Mouse (Mus musculus): ENCODE measurements around the gene Hdhd5. TPM values are rescaled to one million over a fixed set of nuclear protein-coding genes. Genes with fewer than 3 reads are reported as not detected.
A peak's percentile ranks its signal among the peaks of the same experiment; 100 is the strongest.

Gene Hdhd5
- total RNA-seq, 2 experiments from 2014 or later, result 21.2 to 21.4 TPM

DNA sequence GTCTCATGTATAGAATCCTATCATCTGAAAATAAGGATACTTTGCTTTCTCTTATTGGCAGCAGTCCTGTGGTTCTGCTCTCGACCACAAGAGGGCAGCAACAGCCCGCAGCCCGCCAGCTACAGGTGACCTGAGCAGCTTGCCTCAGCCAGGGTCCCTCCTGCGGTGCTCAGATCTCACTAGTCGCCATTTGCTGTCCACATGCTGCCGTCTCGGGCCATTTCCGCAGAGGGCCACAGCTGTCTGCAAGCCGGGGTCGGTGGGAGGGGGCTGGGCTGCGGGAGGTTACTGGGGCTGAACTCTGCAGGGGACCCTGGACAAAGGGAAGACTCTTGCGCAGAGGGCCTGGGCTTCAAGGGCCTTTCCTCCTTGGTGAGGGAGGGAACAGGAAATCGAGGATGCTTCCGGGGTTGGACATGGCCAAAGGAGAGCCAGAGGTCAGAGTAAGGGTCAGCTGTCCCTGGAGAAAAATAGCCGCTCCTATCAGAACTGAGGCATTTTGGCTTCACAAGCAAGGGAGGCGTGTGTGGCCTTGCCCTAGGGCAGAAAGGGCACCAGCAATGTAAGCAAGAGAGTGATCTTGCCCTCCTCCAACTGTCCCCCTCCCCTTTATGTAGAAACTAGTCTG, 8.1 kb upstream of the Hdhd5 start:
- intact Hi-C loops (cut with DNase I), result loop anchor here (1.0 to 10.0 kb wide), 5 partner anchors 63 to 286 kb away; partner anchors contain the start of genes Atp6v1e1 and Cecr2
- peak; percentile 86 to 88 for DNase-seq

- intact Hi-C loops (cut with DNase I), result loop anchor here (5.0 to 10.0 kb wide), 2 partner anchors 66 to 288 kb away; partner anchors contain the start of gene Atp6v1e1
Observed at GRCm38 (mm10) chr6:120536337-120536736, 5.2 kb upstream of the Hdhd5 start.

GRCm38 (mm10) chr6:120532594-120532993, 1.5 kb upstream of the Hdhd5 start:
- DNase-seq, result no peak
- intact Hi-C loops (cut with DNase I), result loop anchor here (10.0 kb wide), 1 partner anchor 292 kb away; the partner anchor contains the start of gene Atp6v1e1

More at GRCm38 (mm10) chr6:120536337-120536736, 5.2 kb upstream of the Hdhd5 start:
- no peak for DNase-seq

GRCm38 (mm10) chr6:120529123-120529522, 2.0 kb downstream of the Hdhd5 start:
- intact Hi-C loops (cut with DNase I), result no loop called here
- DNase-seq, result no peak

DNA sequence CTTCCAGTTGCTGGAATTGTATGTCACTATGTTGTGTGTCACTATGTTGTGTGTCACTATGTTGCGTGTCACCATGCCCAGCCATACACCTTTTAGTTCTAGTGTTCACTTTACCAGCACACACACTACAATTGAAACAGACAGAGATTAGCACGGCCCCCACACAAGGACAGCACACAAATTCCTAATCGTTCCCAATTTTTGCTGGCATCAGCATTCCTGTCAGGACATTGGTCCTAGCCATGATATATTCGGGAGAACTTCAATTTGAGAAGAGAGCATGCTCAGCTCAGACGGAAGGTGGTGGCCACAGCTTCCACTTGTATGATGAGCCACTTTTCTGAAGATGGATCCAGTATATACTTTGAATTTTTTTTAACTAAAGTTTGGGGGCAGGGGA, 6.3 kb downstream of the Hdhd5 start:
- intact Hi-C loops (cut with DNase I), result no loop called here
- DNase-seq, result no peak

GRCm38 (mm10) chr6:120519647-120520046, 11.5 kb downstream of the Hdhd5 start:
- intact Hi-C loops (cut with DNase I), result no loop called here

GRCm38 (mm10) chr6:120517311-120517710, 13.8 kb downstream of the Hdhd5 start:
- no peak for DNase-seq
- intact Hi-C loops (cut with DNase I), result no loop called here

More at GRCm38 (mm10) chr6:120519647-120520046, 11.5 kb downstream of the Hdhd5 start:
- DNase-seq, result no peak

- DNase-seq, result no peak
- intact Hi-C loops (cut with DNase I), result no loop called here
Observed at GRCm38 (mm10) chr6:120516879-120517278, 14.2 kb downstream of the Hdhd5 start.

- DNase-seq, result no peak
- intact Hi-C loops (cut with DNase I), result no loop called here
Observed at GRCm38 (mm10) chr6:120516422-120516821, 14.7 kb downstream of the Hdhd5 start.

DNA sequence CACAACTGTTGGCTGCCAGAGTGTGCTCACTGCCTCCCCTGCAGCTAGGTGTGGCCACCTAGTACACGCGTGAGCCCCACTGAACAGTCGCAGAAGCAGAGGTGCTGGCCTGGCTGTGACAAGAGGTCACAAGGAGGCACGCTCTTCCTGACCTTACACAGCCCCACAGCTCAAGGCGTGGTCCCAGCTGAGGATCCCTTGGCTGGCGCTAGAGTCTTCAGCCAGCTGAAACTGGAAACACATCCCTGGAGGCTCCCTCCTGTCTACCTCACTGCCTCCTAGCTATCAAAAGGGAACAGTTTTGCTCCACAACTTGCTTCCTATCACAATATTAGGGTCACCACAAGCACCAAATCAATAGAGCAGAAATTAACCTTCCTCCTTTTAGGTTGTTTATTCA, 19.9 kb downstream of the Hdhd5 start:
- no peak for DNase-seq
- intact Hi-C loops (cut with DNase I), result no loop called here

- no peak for DNase-seq
- intact Hi-C loops (cut with DNase I), result no loop called here
Observed at GRCm38 (mm10) chr6:120510425-120510824, 20.7 kb downstream of the Hdhd5 start.

GRCm38 (mm10) chr6:120509975-120510374, 21.1 kb downstream of the Hdhd5 start:
- no peak for DNase-seq
- intact Hi-C loops (cut with DNase I), result no loop called here

DNA sequence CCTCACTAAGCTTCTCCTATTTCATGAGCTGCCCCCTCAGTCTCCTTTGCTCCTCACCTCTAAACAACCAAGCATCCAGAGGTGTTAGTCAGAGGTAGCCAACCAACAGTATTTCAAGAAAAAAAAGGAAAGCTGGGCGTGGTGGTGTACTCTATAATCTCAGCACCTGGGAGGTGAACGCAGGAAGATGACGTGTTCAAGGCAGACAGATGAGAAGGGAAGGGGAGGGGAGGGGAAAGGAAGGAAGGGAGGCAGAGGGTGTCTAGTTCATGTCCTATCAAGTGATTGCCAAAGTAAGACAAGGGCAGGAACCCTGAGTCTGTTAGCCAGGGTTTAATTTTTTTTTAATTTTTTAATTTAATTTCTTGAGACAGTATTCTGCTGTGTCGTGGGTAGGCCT, 22.5 kb downstream of the Hdhd5 start:
- intact Hi-C loops (cut with DNase I), result no loop called here
- DNase-seq, result no peak

GRCm38 (mm10) chr6:120505531-120505930, 25.6 kb downstream of the Hdhd5 start:
- intact Hi-C loops (cut with DNase I), result no loop called here
- DNase-seq, result no peak

- DNase-seq, result no peak
- intact Hi-C loops (cut with DNase I), result no loop called here
Observed at GRCm38 (mm10) chr6:120504051-120504450, 27.1 kb downstream of the Hdhd5 start.

DNA sequence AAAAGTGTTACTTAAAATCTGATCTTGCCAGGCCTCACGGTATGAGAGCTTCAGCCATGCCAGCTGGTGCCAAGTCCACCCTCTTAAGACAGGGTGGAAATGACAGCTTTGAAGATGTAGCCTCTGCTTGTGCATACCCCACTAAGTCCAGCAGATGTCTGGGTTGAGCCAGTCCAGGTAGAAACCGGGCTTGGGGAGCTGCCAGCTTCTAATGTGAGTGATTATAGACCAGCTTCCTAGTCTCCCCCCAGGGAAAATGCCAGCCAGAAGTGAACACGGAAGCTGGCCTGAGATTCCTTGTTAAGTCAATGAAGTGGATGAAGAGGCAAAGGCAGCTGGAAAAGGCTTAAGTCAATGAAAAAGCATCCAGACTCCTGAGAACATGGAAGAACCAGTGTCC, 34.6 kb downstream of the Hdhd5 start:
- DNase-seq, result no peak
- intact Hi-C loops (cut with DNase I), result no loop called here

DNA sequence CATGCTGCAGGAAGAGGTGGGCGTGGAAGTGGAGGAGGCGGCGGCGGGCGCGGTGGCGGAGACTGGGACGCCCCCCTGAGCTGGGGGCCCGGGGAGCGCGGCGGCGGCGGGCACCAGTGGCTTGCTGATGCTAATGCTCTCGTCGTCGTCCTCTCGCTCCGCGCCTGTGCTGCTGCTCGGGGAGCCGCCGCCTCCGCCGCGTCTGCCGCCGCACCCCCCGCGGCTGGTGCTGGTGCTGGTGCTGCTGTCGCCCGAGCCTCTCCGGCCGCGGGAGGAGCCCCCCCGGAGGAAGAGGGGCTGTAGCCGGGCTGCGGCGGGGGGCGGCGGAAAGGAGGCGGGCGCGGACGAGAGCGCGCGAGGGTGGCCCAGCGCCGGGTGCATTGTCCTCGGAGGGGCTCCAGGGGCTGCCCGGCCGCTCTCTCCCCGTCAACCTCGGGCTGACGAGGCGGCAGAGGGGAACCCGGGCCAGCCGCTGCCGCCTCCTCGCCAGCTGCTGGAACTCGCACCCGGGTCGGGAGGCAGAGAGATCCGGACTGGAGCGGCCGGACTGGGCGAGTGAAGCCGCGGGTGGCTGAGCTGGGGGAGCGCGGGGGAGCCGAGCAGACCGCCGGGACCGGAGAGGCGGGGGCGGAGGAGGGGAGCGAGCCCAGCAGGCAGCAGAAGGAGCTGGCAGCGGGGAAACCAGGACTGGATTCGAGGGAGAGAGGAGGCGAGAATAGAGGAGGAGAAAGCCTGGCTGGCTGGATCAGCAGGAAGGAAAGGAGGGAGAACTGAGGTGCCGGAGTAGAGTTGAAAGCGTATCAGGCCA, 37.5 kb downstream of the Hdhd5 start, which contains the start of gene Tmem121b:
Gene Tmem121b (minus strand): TSS at position 434 of the 808 bp plus-strand sequence.
- peak; percentile 57 to 64 for DNase-seq
- intact Hi-C loops (cut with DNase I), result no loop called here

DNA sequence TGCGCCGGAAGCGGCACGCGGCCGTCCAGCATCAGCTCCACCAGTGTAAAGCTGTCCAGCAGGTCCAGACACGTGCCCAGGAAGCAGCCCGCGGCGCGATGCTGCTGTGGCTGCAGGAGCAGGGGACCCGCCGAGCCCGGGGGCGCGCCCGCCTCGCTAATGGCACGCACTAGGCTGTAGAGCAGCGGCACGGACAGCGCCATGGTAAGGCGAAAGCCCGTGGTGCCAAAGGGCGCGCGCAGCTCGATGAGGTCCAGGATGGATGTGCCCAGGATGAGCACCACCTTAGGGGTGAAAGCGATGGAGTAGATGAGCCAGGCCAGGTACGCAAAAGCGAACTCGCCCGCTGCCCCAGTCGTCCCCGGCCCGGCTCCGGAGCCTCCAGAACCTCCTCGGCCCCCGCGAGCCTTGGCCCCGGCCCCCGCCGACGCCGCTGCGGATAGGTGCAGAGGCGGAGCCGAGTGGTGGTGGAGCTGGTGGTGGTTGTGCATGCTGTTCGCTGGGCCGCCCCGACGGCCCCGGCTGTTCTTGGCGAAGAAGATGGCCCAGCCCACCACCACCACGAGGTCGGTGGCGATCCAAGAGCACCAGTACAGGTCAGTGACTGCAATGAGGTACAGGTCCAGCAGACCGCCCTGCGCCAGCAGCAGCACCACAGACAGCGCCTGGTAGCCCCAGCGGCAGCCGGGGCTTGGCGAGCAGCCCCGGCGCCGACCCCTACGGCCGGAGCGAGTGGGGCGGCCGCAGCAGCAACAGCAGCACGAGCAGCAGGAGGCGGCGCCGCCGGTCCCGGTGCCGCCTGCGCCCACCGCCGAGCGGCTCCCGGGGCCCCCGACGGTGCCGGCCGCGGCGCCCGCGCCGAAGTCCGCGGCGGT, 38.4 kb downstream of the Hdhd5 start:
- intact Hi-C loops (cut with DNase I), result no loop called here
- DNase-seq, result peak; percentile 19 to 47

- intact Hi-C loops (cut with DNase I), result no loop called here
- no peak for DNase-seq
Observed at GRCm38 (mm10) chr6:120491862-120492498, 39.1 kb downstream of the Hdhd5 start.

GRCm38 (mm10) chr6:120491064-120491463, 40.1 kb downstream of the Hdhd5 start:
- DNase-seq, result no peak
- intact Hi-C loops (cut with DNase I), result no loop called here

Data from heart, postnatal 10 days (tissue).